Mouse (Mus musculus): Measurements from ENCODE around the gene Pitpnc1. TPM values are rescaled to one million over a fixed set of nuclear protein-coding genes. Genes with fewer than 3 reads are reported as not detected.

The Pitpnc1 gene
- polyA plus RNA-seq, 1 experiment: not detected

- TF ChIP-seq CTCF (IDR thresholded peaks at IDR 0.05; ENCODE audit: insufficient read depth, low read depth, low read length): no peak
- no peak for TF ChIP-seq POLR2A (IDR thresholded peaks at IDR 0.05; ENCODE audit: insufficient read depth, low read depth, low read length)
- no peaks in the 10 kb centered on the region for H3K4me1 ChIP-seq (ENCODE audit: control insufficient read depth, insufficient read depth, low read length)
- WGBS: 65% methylated on average over 1 of the region's 1 CpGs
- no peak overlapping the region for H3K4me3 ChIP-seq (ENCODE audit: insufficient read depth, low read depth, low read length)
- H3K27ac ChIP-seq (ENCODE audit: insufficient read depth, low read depth, low read length): no peak overlapping the region
Measured at GRCm38 (mm10) chr11:107159034-107159433, 311.5 kb downstream of the Pitpnc1 start.

Other genes starting within 250 kb of the Pitpnc1 start
- gene Psmd12, start 8.8 kb upstream of the Pitpnc1 start, polyA plus RNA-seq (2012; ENCODE audit: insufficient read depth, insufficient read length, low replicate concordance, missing spikeins): not detected in 2 replicates
- gene Helz, start 77.2 kb upstream of the Pitpnc1 start, polyA plus RNA-seq (2012; ENCODE audit: insufficient read depth, insufficient read length, low replicate concordance, missing spikeins): 77.6 TPM in 1 of 2 replicates, not detected in the other
- not detected in 2 replicates for gene Cacng1, start 245.8 kb upstream of the Pitpnc1 start, polyA plus RNA-seq (2012; ENCODE audit: insufficient read depth, insufficient read length, low replicate concordance, missing spikeins)